Mouse (Mus musculus): ENCODE data around the gene Sox1.

DNA sequence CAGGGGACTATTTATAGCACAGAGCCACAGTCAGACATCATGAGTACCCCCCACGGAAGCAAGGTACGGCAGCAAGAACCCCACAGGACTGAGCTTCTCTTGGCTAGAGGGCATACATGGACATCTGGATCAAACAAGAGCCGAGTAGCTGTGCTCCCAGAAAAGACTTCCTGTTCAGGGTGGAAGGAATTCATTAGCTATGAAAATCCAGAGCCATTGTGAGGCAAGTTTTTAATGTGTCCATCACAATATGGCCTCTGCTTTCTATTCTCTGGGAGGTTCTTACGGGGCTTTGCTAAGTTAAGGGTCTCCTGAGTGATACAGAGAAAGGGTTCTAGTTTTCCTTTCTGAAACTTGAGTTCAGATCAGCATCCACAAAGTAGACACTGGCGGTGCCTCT is 33.8 kb downstream of the Sox1 start:
- TF ChIP-seq CTCF (IDR thresholded peaks at IDR 0.05; ENCODE audit: low read depth) (no peak), EP300 (IDR thresholded peaks at IDR 0.05; ENCODE audit: low read depth) (no peak)
